ENCODE assay signal across 8 mouse cellular contexts in genomic region chr5:138085421-138085911, GRCm38 (mm10). TPM values are rescaled to one million over a fixed set of nuclear protein-coding genes. Genes with fewer than 3 reads are reported as not detected.
DNase-seq lines count a peak whose midpoint lies in the region; ATAC-seq lines count a peak whose summit lies in the region.

No protein-coding gene starts in this region.

- peak overlapping the region; percentile 93 for H3K4me3 ChIP-seq in limb, embryonic 11.5 days (ENCODE audit: low read depth, low read length)
- peak overlapping the region; percentile 89 for H3K4me3 ChIP-seq in midbrain, embryonic 13.5 days (replicated peaks)

- no peaks in the 10 kb centered on the region; the same call in 1 of the 2 replicates for H3K36me3 ChIP-seq in limb, embryonic 11.5 days (ENCODE audit: control insufficient read depth, insufficient read depth, low read length)
- peaks cover 14% of the 10 kb centered on the region for H3K36me3 ChIP-seq in midbrain, embryonic 13.5 days

- under 1% methylated on average over 18 of the region's 18 CpGs for WGBS in limb, embryonic 11.5 days
- WGBS in midbrain, embryonic 13.5 days, result under 1% methylated on average over 18 of the region's 18 CpGs

- H3K4me1 ChIP-seq in limb, embryonic 11.5 days (ENCODE audit: control insufficient read depth, insufficient read depth, low read length), result no peaks in the 10 kb centered on the region
- peaks cover 32% of the 10 kb centered on the region for H3K4me1 ChIP-seq in midbrain, embryonic 13.5 days (replicated peaks)

- DNase-seq in cerebellum, postnatal 4 days (ENCODE audit: low spot score in 2 of 2), result peak; percentile 12 to 25
- no peak for DNase-seq in cerebellum, adult 9-11 months
- peak; percentile 76 for DNase-seq in CD4-positive helper T cell, adult 2 months (ENCODE audit: low read depth, low spot score)
- DNase-seq in c-Kit-positive CD71-positive TER-119-negative erythroid progenitor cells, embryonic 14.5 days (ENCODE audit: low read depth), result peak; percentile 19
- peak; percentile 38 for DNase-seq in limb, embryonic 11.5 days (ENCODE audit: low spot score)
- no peak for DNase-seq in yolk sac, embryonic 10.5 days (ENCODE audit: low spot score)

- no peaks in the 10 kb centered on the region for H3K27me3 ChIP-seq in limb, embryonic 11.5 days (ENCODE audit: control insufficient read depth, insufficient read depth, low read length)
- H3K27me3 ChIP-seq in midbrain, embryonic 13.5 days, result no peaks in the 10 kb centered on the region

- H3K27ac ChIP-seq in limb, embryonic 11.5 days (replicated peaks; ENCODE audit: low read depth, low read length), result peak overlapping the region; percentile 69
- peak overlapping the region; percentile 89 for H3K27ac ChIP-seq in midbrain, embryonic 13.5 days

- H3K4me2 ChIP-seq in limb, embryonic 11.5 days (ENCODE audit: low read depth, severe bottlenecking), result peak overlapping the region; percentile 65
- peak overlapping the region; percentile 89 for H3K4me2 ChIP-seq in midbrain, embryonic 13.5 days (replicated peaks)

- peak; percentile 8 to 29; a peak in 3 of 4 replicates for ATAC-seq in hematopoietic stem cell, adult 5-6 weeks (replicated peaks in 1 of 2; ENCODE audit: insufficient read depth in 1 of 2, low FRiP score in 2 of 2, low TSS enrichment in 1 of 2, low read depth in 1 of 2, poor library complexity in 2 of 2, severe bottlenecking in 2 of 2)
- ATAC-seq in limb, embryonic 11.5 days (ENCODE audit: insufficient number of reproducible peaks, low FRiP score, low TSS enrichment, low read depth), result no peak
- ATAC-seq in midbrain, embryonic 13.5 days, result peak; percentile 12

- no peaks in the 10 kb centered on the region for H3K9me3 ChIP-seq in limb, embryonic 11.5 days (ENCODE audit: control insufficient read depth, low read length)
- H3K9me3 ChIP-seq in midbrain, embryonic 13.5 days, result no peaks in the 10 kb centered on the region

- peak overlapping the region; percentile 99 for H3K9ac ChIP-seq in limb, embryonic 11.5 days (ENCODE audit: low read length)
- peak overlapping the region; percentile 98 for H3K9ac ChIP-seq in midbrain, embryonic 13.5 days (replicated peaks)

RNA-seq across cellular contexts. Expression of gene Zkscan1, which starts 0.6 kb away (rescaled TPM):
- 45.8 and 48.2 TPM in 2 replicates for total RNA-seq in hematopoietic stem cell, adult 5-6 weeks (2017)
- 31.5 and 39.9 TPM in 2 replicates for polyA plus RNA-seq in limb, embryonic 11.5 days (2014; fragmentation: Nextera tagmentation; extraction: Ambion mirVana)
- 31.5 and 32.1 TPM in 2 replicates for polyA plus RNA-seq in midbrain, embryonic 13.5 days (2015; fragmentation: Nextera tagmentation; extraction: Ambion mirVana)

RNA-seq across cellular contexts. Expression of gene Zscan21, which starts 31.2 kb away (rescaled TPM):
- total RNA-seq in hematopoietic stem cell, adult 5-6 weeks (2017), result 17.3 and 18.4 TPM in 2 replicates
- 94.4 and 96.4 TPM in 2 replicates for polyA plus RNA-seq in limb, embryonic 11.5 days (2014; fragmentation: Nextera tagmentation; extraction: Ambion mirVana)
- polyA plus RNA-seq in midbrain, embryonic 13.5 days (2015; fragmentation: Nextera tagmentation; extraction: Ambion mirVana), result 128 TPM in 2 replicates

RNA-seq across cellular contexts. Expression of gene Smok3c, which starts 32.5 kb away (rescaled TPM):
- not detected in 2 replicates for total RNA-seq in hematopoietic stem cell, adult 5-6 weeks (2017)
- not detected in 2 replicates for polyA plus RNA-seq in limb, embryonic 11.5 days (2014; fragmentation: Nextera tagmentation; extraction: Ambion mirVana)
- polyA plus RNA-seq in midbrain, embryonic 13.5 days (2015; fragmentation: Nextera tagmentation; extraction: Ambion mirVana), result not detected in 2 replicates

Comparison
In these comparisons a context has a peak if more than half of its experiments do, and no peak if none do; other contexts are left out.
1. DNase-seq: peak in cerebellum, postnatal 4 days (2 of 2), CD4-positive helper T cell, adult 2 months (single experiment), c-Kit-positive CD71-positive TER-119-negative erythroid progenitor cells, embryonic 14.5 days (single experiment) and limb, embryonic 11.5 days (single experiment); none in cerebellum, adult 9-11 months (single experiment) and yolk sac, embryonic 10.5 days (single experiment).